Mouse (Mus musculus): ENCODE results near the gene Oaz1.

DNA sequence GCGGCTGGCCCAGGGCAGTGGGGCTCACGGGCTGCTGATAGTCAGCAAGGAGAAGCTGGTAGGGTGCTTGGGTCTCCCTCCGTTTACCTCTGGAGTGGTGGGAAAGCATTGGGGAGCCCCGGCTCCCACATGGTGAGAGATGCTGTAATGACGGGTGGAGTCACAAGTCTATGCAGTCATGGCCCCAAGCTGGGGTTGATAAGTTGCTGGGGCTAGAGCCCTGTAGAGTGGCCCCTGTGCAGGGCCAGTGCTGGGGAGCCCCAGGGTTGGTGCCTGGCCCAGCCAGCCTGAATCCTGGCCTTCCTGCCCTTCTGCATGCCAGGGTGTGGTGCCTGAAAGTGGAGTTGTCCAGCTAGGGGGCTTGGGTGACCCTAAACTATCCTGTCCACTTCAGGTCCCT is 35.8 kb downstream of the Oaz1 start:
- no peak for TF ChIP-seq CTCF (IDR thresholded peaks at IDR 0.05; ENCODE audit: low read depth, low read length)
- TF ChIP-seq GATA2 (IDR thresholded peaks at IDR 0.05; ENCODE audit: borderline replicate concordance, low read depth, low read length) = no peak
